Mouse (Mus musculus): Measurements from ENCODE around the gene Irx3. TPM values are rescaled to one million over a fixed set of nuclear protein-coding genes. Genes with fewer than 3 reads are reported as not detected.

The Irx3 gene
- polyA plus RNA-seq, 1 experiment = 17.4 TPM

GRCm38 (mm10) chr8:91782940-91783339, 18.9 kb downstream of the Irx3 start:
- H3K27ac ChIP-seq (ENCODE audit: insufficient read depth, low read length) = no peak overlapping the region
- no peak for TF ChIP-seq CTCF (IDR thresholded peaks at IDR 0.05; ENCODE audit: borderline replicate concordance, insufficient read depth, low read length)
- no peak for TF ChIP-seq POLR2A (IDR thresholded peaks at IDR 0.05; ENCODE audit: low read depth, low read length)
- H3K4me3 ChIP-seq (ENCODE audit: insufficient read depth, low read length) = no peak overlapping the region
- no peaks in the 10 kb centered on the region for H3K4me1 ChIP-seq (ENCODE audit: control insufficient read depth, insufficient read depth, low read length)

DNA sequence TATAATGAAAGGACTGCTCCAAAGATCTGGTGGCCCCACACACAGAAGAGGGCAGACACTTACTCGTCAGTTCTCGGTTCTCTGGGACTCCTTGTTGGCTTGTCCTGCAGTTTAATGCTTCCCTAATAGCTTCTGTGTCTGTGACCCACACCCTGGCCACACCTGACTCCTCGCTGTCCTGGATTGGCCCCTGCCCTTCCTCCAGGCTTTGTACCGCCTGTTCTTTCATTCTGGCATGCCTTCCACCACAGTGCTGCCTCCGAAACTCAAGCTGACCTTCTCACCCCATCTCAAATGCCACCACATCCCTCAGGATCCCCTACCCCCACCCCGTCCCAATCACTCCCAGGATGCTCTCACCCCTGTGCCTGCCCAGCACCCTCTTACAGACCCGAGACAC, 19.7 kb downstream of the Irx3 start:
- TF ChIP-seq CTCF (IDR thresholded peaks at IDR 0.05; ENCODE audit: borderline replicate concordance, insufficient read depth, low read length) (no peak), POLR2A (IDR thresholded peaks at IDR 0.05; ENCODE audit: low read depth, low read length) (no peak)
- Histone ChIP-seq H3K4me1 (ENCODE audit: control insufficient read depth, insufficient read depth, low read length) (no peaks in the 10 kb centered on the region), H3K27ac (ENCODE audit: insufficient read depth, low read length) (no peak overlapping the region)

GRCm38 (mm10) chr8:91780648-91781047, 21.2 kb downstream of the Irx3 start:
- TF ChIP-seq POLR2A (IDR thresholded peaks at IDR 0.05; ENCODE audit: low read depth, low read length) = no peak
- no peak for TF ChIP-seq CTCF (IDR thresholded peaks at IDR 0.05; ENCODE audit: borderline replicate concordance, insufficient read depth, low read length)
- Histone ChIP-seq H3K4me3 (ENCODE audit: insufficient read depth, low read length) (no peak overlapping the region), H3K27ac (ENCODE audit: insufficient read depth, low read length) (no peak overlapping the region), H3K4me1 (ENCODE audit: control insufficient read depth, insufficient read depth, low read length) (no peaks in the 10 kb centered on the region)

More for the DNA sequence above, 19.7 kb downstream of the Irx3 start:
- no peak overlapping the region for H3K4me3 ChIP-seq (ENCODE audit: insufficient read depth, low read length)

- Histone ChIP-seq H3K4me3 (ENCODE audit: insufficient read depth, low read length) (no peak overlapping the region), H3K4me1 (ENCODE audit: control insufficient read depth, insufficient read depth, low read length) (peaks cover 2% of the 10 kb centered on the region; the same call in 1 of the 2 replicates), H3K27ac (ENCODE audit: insufficient read depth, low read length) (peak overlapping the region; percentile 99)
- TF ChIP-seq CTCF (IDR thresholded peaks at IDR 0.05; ENCODE audit: borderline replicate concordance, insufficient read depth, low read length) = no peak
- TF ChIP-seq POLR2A (IDR thresholded peaks at IDR 0.05; ENCODE audit: low read depth, low read length) = no peak; the same call in 1 of the 2 replicates
Observed at GRCm38 (mm10) chr8:91768857-91769256, 33.0 kb downstream of the Irx3 start.

GRCm38 (mm10) chr8:91765411-91766034, 36.3 kb downstream of the Irx3 start:
- Histone ChIP-seq H3K27ac (ENCODE audit: insufficient read depth, low read length) (no peak overlapping the region), H3K4me1 (ENCODE audit: control insufficient read depth, insufficient read depth, low read length) (peaks cover 2% of the 10 kb centered on the region; the same call in 1 of the 2 replicates), H3K4me3 (ENCODE audit: insufficient read depth, low read length) (no peak overlapping the region)
- TF ChIP-seq CTCF (IDR thresholded peaks at IDR 0.05; ENCODE audit: borderline replicate concordance, insufficient read depth, low read length) (no peak), POLR2A (IDR thresholded peaks at IDR 0.05; ENCODE audit: low read depth, low read length) (no peak)

GRCm38 (mm10) chr8:91755566-91755965, 46.3 kb downstream of the Irx3 start:
- Histone ChIP-seq H3K27ac (ENCODE audit: insufficient read depth, low read length) (no peak overlapping the region), H3K4me3 (ENCODE audit: insufficient read depth, low read length) (no peak overlapping the region), H3K4me1 (ENCODE audit: control insufficient read depth, insufficient read depth, low read length) (no peaks in the 10 kb centered on the region)
- TF ChIP-seq CTCF (IDR thresholded peaks at IDR 0.05; ENCODE audit: borderline replicate concordance, insufficient read depth, low read length) (no peak), POLR2A (IDR thresholded peaks at IDR 0.05; ENCODE audit: low read depth, low read length) (no peak)

- H3K4me1 ChIP-seq (ENCODE audit: control insufficient read depth, insufficient read depth, low read length) = no peaks in the 10 kb centered on the region
- TF ChIP-seq CTCF (IDR thresholded peaks at IDR 0.05; ENCODE audit: borderline replicate concordance, insufficient read depth, low read length) (no peak), POLR2A (IDR thresholded peaks at IDR 0.05; ENCODE audit: low read depth, low read length) (no peak)
- H3K4me3 ChIP-seq (ENCODE audit: insufficient read depth, low read length) = no peak overlapping the region
- no peak overlapping the region for H3K27ac ChIP-seq (ENCODE audit: insufficient read depth, low read length)
Observed at GRCm38 (mm10) chr8:91755062-91755461, 46.8 kb downstream of the Irx3 start.

DNA sequence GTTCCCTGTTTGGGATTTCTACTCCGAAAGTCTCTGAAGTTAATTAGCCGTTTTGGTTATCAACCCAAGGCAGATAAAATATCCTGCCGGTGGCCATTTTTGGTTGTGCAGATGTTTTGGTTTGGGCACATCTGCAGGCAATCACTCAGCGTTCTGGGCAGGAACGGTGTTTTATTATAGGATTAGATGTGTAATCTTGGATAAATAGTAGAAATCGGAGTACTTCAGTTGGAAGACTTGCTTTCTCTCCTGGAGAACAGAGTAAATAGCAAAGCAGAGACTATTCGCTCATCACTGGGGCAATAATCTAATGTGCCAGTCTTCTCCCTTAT, 51.1 kb downstream of the Irx3 start:
- Histone ChIP-seq H3K4me1 (ENCODE audit: control insufficient read depth, insufficient read depth, low read length) (no peaks in the 10 kb centered on the region), H3K27ac (ENCODE audit: insufficient read depth, low read length) (no peak overlapping the region), H3K4me3 (ENCODE audit: insufficient read depth, low read length) (no peak overlapping the region)
- TF ChIP-seq CTCF (IDR thresholded peaks at IDR 0.05; ENCODE audit: borderline replicate concordance, insufficient read depth, low read length) = no peak
- TF ChIP-seq POLR2A (IDR thresholded peaks at IDR 0.05; ENCODE audit: low read depth, low read length) = no peak

GRCm38 (mm10) chr8:91750096-91750793, 51.6 kb downstream of the Irx3 start:
- Histone ChIP-seq H3K4me3 (ENCODE audit: insufficient read depth, low read length) (no peak overlapping the region), H3K27ac (ENCODE audit: insufficient read depth, low read length) (no peak overlapping the region), H3K4me1 (ENCODE audit: control insufficient read depth, insufficient read depth, low read length) (no peaks in the 10 kb centered on the region)
- TF ChIP-seq CTCF (IDR thresholded peaks at IDR 0.05; ENCODE audit: borderline replicate concordance, insufficient read depth, low read length) = no peak
- no peak for TF ChIP-seq POLR2A (IDR thresholded peaks at IDR 0.05; ENCODE audit: low read depth, low read length)

- Histone ChIP-seq H3K4me1 (ENCODE audit: control insufficient read depth, insufficient read depth, low read length) (no peaks in the 10 kb centered on the region), H3K27ac (ENCODE audit: insufficient read depth, low read length) (no peak overlapping the region), H3K4me3 (ENCODE audit: insufficient read depth, low read length) (no peak overlapping the region)
- TF ChIP-seq CTCF (IDR thresholded peaks at IDR 0.05; ENCODE audit: borderline replicate concordance, insufficient read depth, low read length) = no peak
- TF ChIP-seq POLR2A (IDR thresholded peaks at IDR 0.05; ENCODE audit: low read depth, low read length) = no peak
Observed at GRCm38 (mm10) chr8:91749412-91749811, 52.5 kb downstream of the Irx3 start.

Data from embryonic fibroblast, embryonic 13.5 days (primary cell).